Mouse (Mus musculus) retina, adult 2 months (tissue): ENCODE data around the gene Dpm2.

Source experiments
- DNase-seq: peaks from one replicate; pipeline ENCODE4 v3.0.0-alpha.2; 2012; ENCODE audit warnings: low read depth, low spot score

Dpm2 gene

GRCm38 (mm10) chr2:32608778-32609435, 38.2 kb downstream of the Dpm2 start:
- no peak for DNase-seq

GRCm38 (mm10) chr2:32610610-32611229, 40.1 kb downstream of the Dpm2 start:
- no peak for DNase-seq

GRCm38 (mm10) chr2:32612274-32612673, 41.6 kb downstream of the Dpm2 start:
- DNase-seq: no peak

GRCm38 (mm10) chr2:32617109-32617508, 46.5 kb downstream of the Dpm2 start:
- DNase-seq: no peak

- no peak for DNase-seq
Measured at GRCm38 (mm10) chr2:32617601-32618000, 46.9 kb downstream of the Dpm2 start.

GRCm38 (mm10) chr2:32618051-32618450, 47.4 kb downstream of the Dpm2 start:
- no peak for DNase-seq

GRCm38 (mm10) chr2:32620682-32621516, 50.2 kb downstream of the Dpm2 start:
- no peak for DNase-seq

- DNase-seq: no peak
Measured at GRCm38 (mm10) chr2:32621517-32621859, 50.8 kb downstream of the Dpm2 start, which contains the start of gene Ak1. Gene Ak1, plus strand, starts transcription at chr2:32621758.
